Mouse (Mus musculus): ENCODE measurements around the gene Gtpbp4.
"Not testable (repeated sequence)": the region's sequence is repeated elsewhere in the genome, so short reads cannot be mapped to it uniquely, and the experiment has no call there.

The Gtpbp4 gene

GRCm38 (mm10) chr13:8972972-8973371 lies 22.9 kb downstream of the Gtpbp4 start:
- DNase-seq (ENCODE audit: low spot score in 2 of 2) = no peak

GRCm38 (mm10) chr13:8972369-8972768 lies 23.5 kb downstream of the Gtpbp4 start:
- DNase-seq (ENCODE audit: low spot score in 2 of 2) = no peak

- no peak for DNase-seq (ENCODE audit: low spot score in 2 of 2)
Observed at GRCm38 (mm10) chr13:8967742-8968141, 28.1 kb downstream of the Gtpbp4 start.

GRCm38 (mm10) chr13:8965224-8965623 lies 30.7 kb downstream of the Gtpbp4 start:
- DNase-seq (ENCODE audit: low spot score in 2 of 2) = no peak

- DNase-seq (ENCODE audit: low spot score in 2 of 2) = not testable (repeated sequence)
Observed at GRCm38 (mm10) chr13:8962266-8962665, 33.6 kb downstream of the Gtpbp4 start.

GRCm38 (mm10) chr13:8961128-8961888 lies 34.6 kb downstream of the Gtpbp4 start:
- not testable (repeated sequence) for DNase-seq (ENCODE audit: low spot score in 2 of 2)

GRCm38 (mm10) chr13:8959554-8959953 lies 36.3 kb downstream of the Gtpbp4 start:
- not testable (repeated sequence) for DNase-seq (ENCODE audit: low spot score in 2 of 2)

- DNase-seq (ENCODE audit: low spot score in 2 of 2) = not testable (repeated sequence)
Observed at GRCm38 (mm10) chr13:8959058-8959457, 36.8 kb downstream of the Gtpbp4 start.

GRCm38 (mm10) chr13:8956873-8957272 lies 39.0 kb downstream of the Gtpbp4 start:
- DNase-seq (ENCODE audit: low spot score in 2 of 2) = not testable (repeated sequence)

GRCm38 (mm10) chr13:8955127-8955526 lies 40.8 kb downstream of the Gtpbp4 start:
- DNase-seq (ENCODE audit: low spot score in 2 of 2) = not testable (repeated sequence)

GRCm38 (mm10) chr13:8952563-8952962 lies 43.3 kb downstream of the Gtpbp4 start, which contains the start of gene Idi2:
Idi2 (plus strand) TSS chr13:8952863.
- not testable (repeated sequence) for DNase-seq (ENCODE audit: low spot score in 2 of 2)

- DNase-seq (ENCODE audit: low spot score in 2 of 2) = not testable (repeated sequence)
Observed at GRCm38 (mm10) chr13:8948131-8948530, 47.8 kb downstream of the Gtpbp4 start, which contains the start of gene Gm9745. Gm9745 (minus strand) TSS chr13:8948231.

- not testable (repeated sequence) for DNase-seq (ENCODE audit: low spot score in 2 of 2)
Observed at GRCm38 (mm10) chr13:8943828-8944227, 52.1 kb downstream of the Gtpbp4 start.

GRCm38 (mm10) chr13:8941701-8942100 lies 54.2 kb downstream of the Gtpbp4 start:
- DNase-seq (ENCODE audit: low spot score in 2 of 2) = not testable (repeated sequence)

- not testable (repeated sequence) for DNase-seq (ENCODE audit: low spot score in 2 of 2)
Observed at GRCm38 (mm10) chr13:8941110-8941509, 54.8 kb downstream of the Gtpbp4 start.

GRCm38 (mm10) chr13:8937611-8938140 lies 58.2 kb downstream of the Gtpbp4 start:
- DNase-seq (ENCODE audit: low spot score in 2 of 2) = not testable (repeated sequence)

- DNase-seq (ENCODE audit: low spot score in 2 of 2) = no peak
Observed at GRCm38 (mm10) chr13:8933499-8933898, 62.4 kb downstream of the Gtpbp4 start.

All from spleen, postnatal 4 days (tissue).